Mouse (Mus musculus) neutrophil, adult 5-6 weeks (primary cell): ENCODE measurements around the gene Tfip11. TPM values are rescaled to one million over a fixed set of nuclear protein-coding genes. Genes with fewer than 3 reads are reported as not detected.
A peak's percentile ranks its signal among the peaks of the same experiment; 100 is the strongest.

Source experiments
- ATAC-seq: fragments of 151-379, 151-347 bp; 2 replicates; pipeline ENCODE4 v1.8.0; 2017; ENCODE audit warnings: mild to moderate bottlenecking, moderate TSS enrichment; ENCODE audit not compliant: insufficient number of reproducible peaks, poor library complexity, low FRiP score, severe bottlenecking; ENCODE audit errors: extremely low read depth
- total RNA-seq: library from RNA; stranded (forward); fragments of 200-1000 nt; gene quantifications from 2 replicates; pipeline ENCODE4 v1.2.3, GENCODE M21; 2017

Tfip11 gene
- total RNA-seq, 1 experiment from 2014 or later = 34.3 TPM

GRCm38 (mm10) chr5:112289236-112289635 lies 36.9 kb upstream of the Tfip11 start:
- ATAC-seq = no peak

GRCm38 (mm10) chr5:112289819-112290535 lies 36.2 kb upstream of the Tfip11 start:
- no peak for ATAC-seq

- no peak for ATAC-seq
These were observed 35.6 kb upstream of the Tfip11 start for GRCm38 (mm10) chr5:112290536-112290880.

DNA sequence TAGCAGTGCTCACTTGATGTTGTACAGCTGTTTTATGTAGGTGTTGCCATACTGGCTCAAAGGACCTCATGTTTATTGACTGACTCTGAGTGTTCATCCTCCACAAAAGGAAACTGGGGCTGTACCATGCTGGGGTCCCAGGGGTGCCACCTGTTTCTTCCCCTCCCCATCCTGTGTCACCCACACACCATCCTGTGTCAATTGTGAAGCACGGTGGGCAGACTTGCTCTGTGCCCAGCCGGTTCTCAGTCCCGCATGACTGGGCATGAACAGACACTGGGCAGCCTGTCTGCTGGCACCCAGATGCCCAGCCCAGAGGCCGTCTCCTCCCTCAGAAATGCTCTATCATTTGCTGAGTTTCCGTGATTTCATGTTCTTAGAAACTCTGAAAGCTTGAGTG lies 34.3 kb upstream of the Tfip11 start:
- ATAC-seq = no peak

DNA sequence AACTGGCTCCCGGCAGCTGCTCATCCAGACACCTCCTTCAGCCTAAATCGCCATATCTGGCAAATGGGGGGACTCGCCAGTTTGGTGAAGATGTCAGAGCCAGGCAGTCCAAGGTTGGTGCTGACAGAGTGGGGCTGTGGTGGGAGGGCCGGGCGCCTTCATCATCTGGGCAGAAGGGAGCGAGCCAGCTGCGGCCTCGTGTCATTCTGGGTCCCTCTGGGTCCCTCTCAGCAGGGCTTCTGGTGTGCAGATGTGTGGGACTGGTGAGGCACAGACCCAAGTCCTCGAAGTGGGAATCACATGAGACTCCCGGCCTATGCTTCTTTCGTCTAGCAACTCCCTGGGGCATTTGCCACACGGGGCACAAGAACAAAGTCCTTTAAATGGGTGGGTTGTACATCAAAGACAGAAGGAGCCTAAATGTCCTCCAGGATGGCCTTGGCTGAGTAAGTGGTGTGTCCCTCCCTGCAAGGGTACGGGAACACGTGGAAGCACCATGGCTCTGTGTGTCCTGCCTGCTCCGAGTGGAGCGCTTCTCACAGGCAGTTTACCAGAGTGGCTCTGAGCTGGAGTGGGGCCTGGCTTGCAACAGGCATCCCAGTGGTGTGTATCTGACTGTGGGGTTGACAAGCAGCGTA lies 33.7 kb upstream of the Tfip11 start:
- ATAC-seq = no peak

DNA sequence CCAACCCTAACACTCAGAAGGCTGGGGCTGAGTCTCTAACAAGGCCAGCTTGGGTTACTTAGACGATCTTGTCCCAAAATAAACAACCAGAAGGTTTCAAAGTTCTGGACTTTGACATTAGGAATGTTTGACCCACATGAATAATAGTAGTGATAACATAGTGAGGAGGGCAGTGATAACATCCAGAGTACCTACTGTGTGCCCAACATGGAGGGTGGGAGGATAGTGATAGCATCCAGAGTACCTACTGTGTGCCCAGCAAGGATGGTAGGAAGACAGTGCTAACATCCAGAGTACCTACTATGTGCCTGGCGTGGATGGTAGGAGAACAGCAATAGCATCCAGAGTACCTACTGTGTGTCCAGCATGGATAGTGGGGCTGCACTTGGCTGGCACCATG lies 32.4 kb upstream of the Tfip11 start:
- no peak for ATAC-seq

DNA sequence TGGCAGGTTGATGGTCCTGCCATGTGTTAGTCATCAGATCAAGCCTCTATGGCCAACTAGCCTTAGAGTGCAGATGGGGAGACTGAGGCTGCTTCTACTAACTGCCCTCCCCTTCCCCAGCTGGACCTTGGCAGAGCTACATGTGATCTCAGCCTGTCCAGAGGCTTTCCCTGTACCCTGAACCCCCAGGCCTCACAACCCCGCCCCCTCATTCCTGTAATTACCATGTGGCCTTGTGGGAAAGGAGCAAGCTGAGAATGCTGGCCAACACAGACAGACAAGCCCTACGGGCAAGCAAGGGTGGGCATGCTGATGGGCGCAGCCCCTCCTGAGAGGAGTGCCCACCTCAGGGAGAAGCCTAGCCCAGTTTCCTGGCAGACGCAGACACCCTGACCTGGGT lies 31.5 kb upstream of the Tfip11 start:
- no peak for ATAC-seq

DNA sequence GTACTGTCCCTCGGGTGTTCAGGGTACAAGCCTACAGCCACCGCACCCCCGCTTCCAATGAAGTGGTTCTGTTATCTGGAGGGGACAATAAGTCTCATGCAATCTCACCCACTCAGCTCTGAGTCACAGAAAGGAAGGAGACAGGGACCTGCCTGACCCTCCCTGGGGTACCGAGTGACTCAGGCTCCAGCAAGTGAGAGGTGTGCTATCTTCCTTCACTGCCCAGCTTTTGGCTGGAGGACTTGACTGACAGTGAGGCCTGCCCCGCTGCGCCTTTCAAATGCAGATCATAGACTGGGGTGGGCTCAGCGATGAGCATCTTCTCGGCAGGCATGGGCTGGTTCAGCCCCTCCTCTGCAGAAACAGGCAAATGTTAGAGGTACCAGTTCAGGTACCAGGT lies 31.0 kb upstream of the Tfip11 start:
- no peak for ATAC-seq

DNA sequence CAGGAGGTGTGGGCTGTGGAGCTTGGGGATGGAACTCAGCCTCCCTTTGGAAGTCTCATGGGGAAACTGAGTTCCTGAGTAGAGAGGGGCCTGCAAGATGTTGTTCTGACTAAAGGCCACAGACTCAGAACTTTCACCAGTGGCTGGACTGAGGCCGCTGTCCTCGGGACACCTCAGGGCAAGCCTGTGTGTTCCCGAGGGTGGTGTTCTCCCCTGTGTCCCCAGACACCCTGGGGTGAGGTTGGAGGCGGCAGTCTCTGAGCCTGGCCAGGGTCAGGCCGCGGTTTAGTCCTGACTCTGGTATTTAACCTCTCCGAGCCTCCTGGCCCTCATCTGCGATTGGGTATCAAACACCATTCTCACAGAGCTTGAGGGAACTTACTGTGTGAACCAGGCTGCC lies 30.6 kb upstream of the Tfip11 start:
- no peak for ATAC-seq

- no peak for ATAC-seq
These were observed 29.6 kb upstream of the Tfip11 start for GRCm38 (mm10) chr5:112296404-112297181.

DNA sequence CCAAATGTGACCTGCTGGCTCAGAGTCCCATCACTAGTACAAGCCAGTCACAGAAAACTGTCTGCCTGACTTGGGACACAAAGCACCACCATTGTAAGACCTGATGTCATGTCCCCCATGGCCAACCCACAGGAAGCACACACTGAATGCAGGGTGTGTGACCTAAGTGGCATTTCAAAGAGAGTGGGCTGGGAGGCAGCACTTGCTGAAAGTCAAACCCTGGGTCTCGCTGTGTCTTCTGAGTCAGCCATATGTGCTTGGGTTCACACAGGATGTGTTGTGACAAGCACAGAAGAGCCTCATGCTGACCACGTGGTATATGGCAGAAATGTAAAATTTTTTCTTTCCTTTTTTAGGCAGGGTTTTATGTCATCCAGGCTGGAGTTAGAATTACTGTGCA lies 28.9 kb upstream of the Tfip11 start:
- peak; percentile 28 for ATAC-seq

GRCm38 (mm10) chr5:112298226-112298988 lies 27.8 kb upstream of the Tfip11 start:
- peak; percentile 16; the same call in 1 of the 2 replicates for ATAC-seq

- no peak for ATAC-seq
These were observed 26.8 kb upstream of the Tfip11 start for GRCm38 (mm10) chr5:112299399-112299798.

- ATAC-seq = no peak
These were observed 26.0 kb upstream of the Tfip11 start for GRCm38 (mm10) chr5:112300112-112300511.

DNA sequence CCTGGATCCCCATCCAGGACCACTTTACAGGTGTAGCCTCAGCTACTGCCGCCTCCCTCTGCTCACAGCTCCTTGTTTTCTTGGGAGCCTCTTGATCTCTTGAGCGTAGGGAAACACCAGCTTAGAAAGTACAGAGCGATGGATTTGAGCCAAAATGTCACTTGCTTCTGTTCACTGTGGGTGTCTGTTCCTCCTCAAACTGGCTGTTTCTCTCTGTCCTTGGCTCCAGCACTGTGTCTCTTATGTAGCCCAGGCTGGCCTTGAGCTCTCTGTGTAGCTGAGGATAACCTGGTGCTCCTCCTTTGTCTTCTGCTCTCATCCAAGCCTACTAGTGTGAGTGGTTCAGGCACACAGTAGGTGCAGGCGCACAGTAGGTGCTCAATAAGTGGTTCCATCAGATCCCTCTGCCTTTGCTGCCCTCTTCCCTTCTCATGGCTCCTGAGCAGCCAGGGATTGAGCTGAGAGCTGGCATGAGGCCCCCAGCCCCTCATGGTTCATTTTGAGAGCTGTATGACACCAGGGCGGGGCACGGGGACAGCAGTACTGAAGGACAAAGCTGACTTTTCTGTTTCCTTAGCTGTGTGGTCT lies 25.3 kb upstream of the Tfip11 start:
- no peak for ATAC-seq

GRCm38 (mm10) chr5:112301694-112302093 lies 24.5 kb upstream of the Tfip11 start:
- ATAC-seq = no peak

DNA sequence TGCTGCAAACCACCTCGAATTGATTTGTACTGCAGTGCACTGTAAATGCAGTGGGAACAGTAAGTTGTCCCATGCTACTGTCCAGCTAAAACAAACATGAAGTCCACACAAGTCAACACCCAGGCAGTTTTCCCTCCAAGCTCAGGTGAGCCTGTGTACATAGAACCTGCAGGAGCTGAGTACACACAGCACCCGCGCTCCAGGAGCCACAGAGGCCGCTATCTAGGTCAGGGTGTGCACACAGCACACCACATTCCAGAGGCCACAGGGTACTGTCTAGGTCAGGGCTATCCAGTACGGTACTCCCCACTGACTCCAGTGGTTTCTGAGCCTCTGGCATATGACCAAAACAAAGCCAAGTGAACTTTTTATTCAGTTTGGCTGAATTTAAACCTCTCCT lies 23.8 kb upstream of the Tfip11 start:
- no peak for ATAC-seq

DNA sequence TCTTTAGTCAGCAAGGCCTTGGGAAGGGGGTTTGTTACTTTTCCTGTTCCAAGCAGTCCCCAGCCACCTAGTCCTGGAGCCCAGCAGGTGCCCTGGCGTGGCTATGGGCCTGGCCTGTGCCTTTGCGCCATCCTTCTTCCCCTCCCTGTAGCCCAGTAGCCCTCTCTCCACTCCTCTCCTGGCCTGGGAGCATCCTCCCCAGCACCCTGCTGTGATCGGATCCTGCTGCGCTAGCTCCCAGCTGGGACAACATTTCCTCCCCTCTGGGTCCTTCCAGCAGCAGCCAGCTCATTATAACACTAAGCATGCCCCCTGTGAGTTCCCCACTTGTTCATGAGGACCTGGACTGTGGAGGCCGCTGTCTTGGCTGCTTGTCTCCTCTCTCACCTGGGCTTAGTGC lies 20.3 kb upstream of the Tfip11 start:
- ATAC-seq = no peak

GRCm38 (mm10) chr5:112313222-112313885 lies 12.8 kb upstream of the Tfip11 start:
- no peak for ATAC-seq
